Mouse (Mus musculus): ENCODE measurements around the gene Gpr179.

- TF ChIP-seq CTCF (IDR thresholded peaks at IDR 0.05; ENCODE audit: low read depth) = no peak
- no peak for TF ChIP-seq EP300 (IDR thresholded peaks at IDR 0.05; ENCODE audit: low read depth)
Observed at GRCm38 (mm10) chr11:97292731-97293130, 59.1 kb downstream of the Gpr179 start.

Measured in heart, postnatal 0 days (tissue).